Mouse (Mus musculus): ENCODE measurements around the gene Rassf5.
A peak's percentile ranks its signal among the peaks of the same experiment; 100 is the strongest.

Gene Rassf5

GRCm38 (mm10) chr1:131138191-131139016 lies 106.7 kb downstream of the Rassf5 start, which contains the start of gene Dyrk3:
Gene Dyrk3 (minus strand): TSS chr1:131138340.
- peak; percentile 94 for DNase-seq (ENCODE audit: low read depth, low spot score)

- DNase-seq (ENCODE audit: low read depth, low spot score), result no peak
Observed at GRCm38 (mm10) chr1:131137717-131138118, 107.3 kb downstream of the Rassf5 start.

DNA sequence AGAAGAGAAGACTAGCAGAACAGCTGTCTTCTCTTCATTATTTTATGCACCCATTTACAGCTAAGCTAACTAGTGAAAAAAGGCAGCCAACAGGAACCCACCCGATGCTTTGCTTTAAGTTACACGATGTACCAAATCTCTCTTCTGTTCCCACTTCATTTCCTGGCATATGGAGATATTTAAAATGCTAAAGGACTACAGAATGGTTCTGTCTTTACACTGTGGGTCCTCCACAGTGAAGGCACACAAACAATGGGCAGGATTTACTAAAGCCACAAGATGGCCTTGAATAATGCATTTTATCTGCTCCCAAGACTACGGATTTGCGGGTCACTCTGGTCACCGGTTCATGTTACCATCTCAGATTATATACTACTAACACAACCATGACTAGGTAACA lies 107.9 kb downstream of the Rassf5 start:
- DNase-seq (ENCODE audit: low read depth, low spot score), result peak; percentile 46

- no peak for DNase-seq (ENCODE audit: low read depth, low spot score)
Observed at GRCm38 (mm10) chr1:131135960-131136629, 109.0 kb downstream of the Rassf5 start.

- DNase-seq (ENCODE audit: low read depth, low spot score), result no peak
Observed at GRCm38 (mm10) chr1:131134942-131135522, 110.0 kb downstream of the Rassf5 start.

DNA sequence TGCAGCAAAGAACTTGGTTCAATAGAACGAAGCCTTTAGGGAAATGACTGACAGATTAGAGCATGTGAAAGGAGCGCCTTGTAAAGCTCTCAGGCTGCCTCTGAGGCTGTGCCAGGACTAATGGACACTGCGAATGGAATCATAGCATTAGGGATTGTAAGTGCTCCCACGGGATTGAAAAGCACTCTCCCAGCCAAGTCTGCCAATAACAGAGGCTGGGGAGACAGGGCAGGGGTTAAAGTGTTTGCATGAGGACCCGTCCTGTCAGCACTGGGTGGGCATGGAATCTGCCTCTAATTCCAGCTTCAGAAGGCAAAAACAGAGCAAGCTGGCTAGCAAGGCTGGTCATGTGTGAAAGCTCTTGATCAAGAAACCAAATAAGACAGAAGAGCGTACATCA lies 110.8 kb downstream of the Rassf5 start:
- DNase-seq (ENCODE audit: low read depth, low spot score), result no peak

Measured in R1 (cell line).